Mouse (Mus musculus): ENCODE data around the gene Fam78b.
A peak's percentile ranks its signal among the peaks of the same experiment; 100 is the strongest.

Fam78b gene

GRCm38 (mm10) chr1:167032046-167032648, 30.9 kb downstream of the Fam78b start:
- no peak for DNase-seq (ENCODE audit: low read depth, low spot score)

- DNase-seq (ENCODE audit: low read depth, low spot score) = peak; percentile 42
Measured at GRCm38 (mm10) chr1:167034435-167034834, 33.2 kb downstream of the Fam78b start.

- DNase-seq (ENCODE audit: low read depth, low spot score) = no peak
Measured at GRCm38 (mm10) chr1:167042558-167042957, 41.3 kb downstream of the Fam78b start.

GRCm38 (mm10) chr1:167046169-167046927, 45.1 kb downstream of the Fam78b start:
- peak; percentile 73 for DNase-seq (ENCODE audit: low read depth, low spot score)

- DNase-seq (ENCODE audit: low read depth, low spot score) = no peak
Measured at GRCm38 (mm10) chr1:167050859-167051258, 49.6 kb downstream of the Fam78b start.

GRCm38 (mm10) chr1:167054029-167054428, 52.8 kb downstream of the Fam78b start:
- peak; percentile 18 for DNase-seq (ENCODE audit: low read depth, low spot score)

GRCm38 (mm10) chr1:167057543-167057942, 56.3 kb downstream of the Fam78b start:
- DNase-seq (ENCODE audit: low read depth, low spot score) = no peak

- peak; percentile 56 for DNase-seq (ENCODE audit: low read depth, low spot score)
Measured at GRCm38 (mm10) chr1:167059550-167060285, 58.5 kb downstream of the Fam78b start.

GRCm38 (mm10) chr1:167063971-167064370, 62.8 kb downstream of the Fam78b start:
- no peak for DNase-seq (ENCODE audit: low read depth, low spot score)

GRCm38 (mm10) chr1:167065541-167065940, 64.3 kb downstream of the Fam78b start:
- DNase-seq (ENCODE audit: low read depth, low spot score) = no peak

GRCm38 (mm10) chr1:167065986-167066385, 64.8 kb downstream of the Fam78b start:
- DNase-seq (ENCODE audit: low read depth, low spot score) = no peak

- no peak for DNase-seq (ENCODE audit: low read depth, low spot score)
Measured at GRCm38 (mm10) chr1:167066933-167067341, 65.7 kb downstream of the Fam78b start.

GRCm38 (mm10) chr1:167069741-167070140, 68.5 kb downstream of the Fam78b start:
- no peak for DNase-seq (ENCODE audit: low read depth, low spot score)

- DNase-seq (ENCODE audit: low read depth, low spot score) = no peak
Measured at GRCm38 (mm10) chr1:167070306-167070705, 69.1 kb downstream of the Fam78b start.

- no peak for DNase-seq (ENCODE audit: low read depth, low spot score)
Measured at GRCm38 (mm10) chr1:167075726-167076125, 74.5 kb downstream of the Fam78b start.

- DNase-seq (ENCODE audit: low read depth, low spot score) = peak; percentile 50
Measured at GRCm38 (mm10) chr1:167079476-167079875, 78.3 kb downstream of the Fam78b start.

- no peak for DNase-seq (ENCODE audit: low read depth, low spot score)
Measured at GRCm38 (mm10) chr1:167081946-167082345, 80.7 kb downstream of the Fam78b start.

GRCm38 (mm10) chr1:167082506-167083100, 81.4 kb downstream of the Fam78b start:
- DNase-seq (ENCODE audit: low read depth, low spot score) = no peak

- DNase-seq (ENCODE audit: low read depth, low spot score) = no peak
Measured at GRCm38 (mm10) chr1:167083181-167083580, 82.0 kb downstream of the Fam78b start.

- no peak for DNase-seq (ENCODE audit: low read depth, low spot score)
Measured at GRCm38 (mm10) chr1:167084330-167084729, 83.1 kb downstream of the Fam78b start.

GRCm38 (mm10) chr1:167085461-167085860, 84.2 kb downstream of the Fam78b start:
- no peak for DNase-seq (ENCODE audit: low read depth, low spot score)

- DNase-seq (ENCODE audit: low read depth, low spot score) = no peak
Measured at GRCm38 (mm10) chr1:167090466-167090865, 89.2 kb downstream of the Fam78b start.

All from R1 (cell line).